Mouse (Mus musculus) C2C12 (cell line): ENCODE data around the gene Txn2. TPM values are rescaled to one million over a fixed set of nuclear protein-coding genes. Genes with fewer than 3 reads are reported as not detected.

Source experiments
- H3K27me3 ChIP-seq: one replicate; pipeline ENCODE4 v1.6.1; 2011; ENCODE audit not compliant: control insufficient read depth, insufficient read depth, insufficient read length
- H3K36me3 ChIP-seq: one replicate; pipeline ENCODE4 v1.6.1; 2011; ENCODE audit not compliant: control insufficient read depth, insufficient read depth
- H3K4me3 ChIP-seq: one replicate; pipeline ENCODE4 v1.5.1; 2011; ENCODE audit warnings: mild to moderate bottlenecking, control low read depth; ENCODE audit not compliant: poor library complexity, insufficient read depth, severe bottlenecking
- H3K79me2 ChIP-seq: one replicate; pipeline ENCODE4 v1.6.1; 2011; ENCODE audit not compliant: control insufficient read depth, insufficient read depth
- H3K79me3 ChIP-seq: one replicate; pipeline ENCODE4 v1.6.1; 2011; ENCODE audit warnings: low read depth, control low read depth
- H3ac ChIP-seq: one replicate; pipeline ENCODE3; 2011; ENCODE audit warnings: low read depth; ENCODE audit not compliant: control insufficient read depth, insufficient read length
- CEBPB ChIP-seq: IDR thresholded peaks from one replicate; pipeline ENCODE4 v1.6.1; 2011; ENCODE audit warnings: low read depth, mild to moderate bottlenecking, control low read depth, moderate library complexity
- CTCF ChIP-seq: IDR thresholded peaks from one replicate; pipeline ENCODE4 v1.5.1; 2011; ENCODE audit not compliant: control insufficient read depth, insufficient read depth, insufficient read length
- FOSL1 ChIP-seq: IDR thresholded peaks from one replicate; pipeline ENCODE4 v1.8.0; 2011; ENCODE audit warnings: mild to moderate bottlenecking, low read length; ENCODE audit not compliant: poor library complexity, insufficient read depth, severe bottlenecking
- MAX ChIP-seq: IDR thresholded peaks from one replicate; pipeline ENCODE4 v1.6.1; 2011; ENCODE audit warnings: mild to moderate bottlenecking, control low read depth
- MYOD1 ChIP-seq: IDR thresholded peaks from one replicate; pipeline ENCODE4 v1.6.1; 2011; ENCODE audit warnings: low read depth; ENCODE audit not compliant: control insufficient read depth, insufficient read length
- MYOG ChIP-seq: IDR thresholded peaks from one replicate; pipeline ENCODE4 v1.6.1; 2011; ENCODE audit not compliant: control insufficient read depth, insufficient read length; ENCODE audit errors: extremely low read depth
- USF1 ChIP-seq: IDR thresholded peaks from one replicate; pipeline ENCODE4 v1.6.1; 2011; ENCODE audit warnings: low read depth, mild to moderate bottlenecking, control low read depth, moderate library complexity
- polyA plus RNA-seq: library from polyadenylated mRNA; unstranded; fragments of >200 nt; fragmentation: generic; extraction: Trizol; gene quantifications from one replicate; pipeline ENCODE4 v1.2.1, GENCODE M21; 2012; ENCODE audit warnings: missing spikeins

Txn2 gene
- polyA plus RNA-seq, 1 experiment, result 371 TPM

- H3K27me3 ChIP-seq, result no peaks in the 10 kb centered on the region
- peaks cover 90% of the 10 kb centered on the region for H3K79me2 ChIP-seq
- TF ChIP-seq MYOD1, result no peak
- no peak for TF ChIP-seq CTCF
- no peak for TF ChIP-seq USF1
- no peak for TF ChIP-seq FOSL1
- TF ChIP-seq CEBPB, result no peak
- no peak for TF ChIP-seq MAX
- TF ChIP-seq MYOG, result no peak
- H3K79me3 ChIP-seq, result peaks cover 35% of the 10 kb centered on the region
- H3K4me3 ChIP-seq, result no peak overlapping the region
- H3K36me3 ChIP-seq, result peaks cover 71% of the 10 kb centered on the region
- H3ac ChIP-seq, result no peak overlapping the region
These were observed 3.6 kb downstream of the Txn2 start for GRCm38 (mm10) chr15:77925195-77925594.

- H3K27me3 ChIP-seq, result no peaks in the 10 kb centered on the region
- TF ChIP-seq USF1 (no peak), CEBPB (no peak), CTCF (no peak), MYOD1 (no peak)
- peaks cover 98% of the 10 kb centered on the region for H3K79me2 ChIP-seq
- peaks cover 88% of the 10 kb centered on the region for H3K36me3 ChIP-seq
- no peak overlapping the region for H3K4me3 ChIP-seq
- peaks cover 41% of the 10 kb centered on the region for H3K79me3 ChIP-seq
- H3ac ChIP-seq, result no peak overlapping the region
These were observed 5.4 kb downstream of the Txn2 start for GRCm38 (mm10) chr15:77923267-77924035.

- H3K4me3 ChIP-seq, result no peak overlapping the region
- H3K27me3 ChIP-seq, result no peaks in the 10 kb centered on the region
- H3K79me3 ChIP-seq, result peaks cover 35% of the 10 kb centered on the region
- peaks cover 93% of the 10 kb centered on the region for H3K36me3 ChIP-seq
- H3K79me2 ChIP-seq, result peaks cover 98% of the 10 kb centered on the region
- no peak overlapping the region for H3ac ChIP-seq
- TF ChIP-seq MYOD1, result no peak
- TF ChIP-seq FOSL1, result no peak
- TF ChIP-seq USF1, result no peak
- TF ChIP-seq MYOG, result no peak
- no peak for TF ChIP-seq CEBPB
- no peak for TF ChIP-seq MAX
- no peak for TF ChIP-seq CTCF
These were observed 6.1 kb downstream of the Txn2 start for GRCm38 (mm10) chr15:77922710-77923109.

GRCm38 (mm10) chr15:77921636-77922035, 7.2 kb downstream of the Txn2 start:
- TF ChIP-seq MAX (no peak), CEBPB (no peak), MYOD1 (no peak), MYOG (no peak), USF1 (no peak), CTCF (no peak), FOSL1 (no peak)
- no peak overlapping the region for H3K4me3 ChIP-seq
- peaks cover 95% of the 10 kb centered on the region for H3K79me2 ChIP-seq
- no peaks in the 10 kb centered on the region for H3K27me3 ChIP-seq
- H3K36me3 ChIP-seq, result peaks cover 90% of the 10 kb centered on the region
- H3ac ChIP-seq, result no peak overlapping the region
- peaks cover 29% of the 10 kb centered on the region for H3K79me3 ChIP-seq

- Histone ChIP-seq H3K4me3 (no peak overlapping the region), H3K79me3 (peaks cover 32% of the 10 kb centered on the region), H3K27me3 (no peaks in the 10 kb centered on the region), H3K36me3 (peaks cover 90% of the 10 kb centered on the region), H3ac (no peak overlapping the region), H3K79me2 (peaks cover 95% of the 10 kb centered on the region)
- TF ChIP-seq USF1, result no peak
- peak; percentile 71 for TF ChIP-seq CTCF
These were observed 8.0 kb downstream of the Txn2 start for GRCm38 (mm10) chr15:77920511-77921462.
